ENCODE assay signal across 11 mouse cellular contexts in genomic region chr17:86447101-86447598, GRCm38 (mm10). TPM values are rescaled to one million over a fixed set of nuclear protein-coding genes. Genes with fewer than 3 reads are reported as not detected.
A peak's percentile ranks its signal among the peaks of the same experiment; 100 is the strongest.
DNase-seq lines count a peak whose midpoint lies in the region; TF ChIP-seq lines count a peak whose summit lies in the region.
"Had no signal": no experiment of that assay in that cellular context is flagged by ENCODE, and none has a peak within 500 bp of the region (broad histone marks: within the 10 kb centered on the region; RNA-seq: fewer than 3 reads in every experiment).

No protein-coding gene starts in this region.

- no peak for TF ChIP-seq POLR2A in spleen, adult 2 months (IDR thresholded peaks at IDR 0.05; ENCODE audit: low read depth, low read length)

- peaks cover 30% of the 10 kb centered on the region for H3K4me1 ChIP-seq in spleen, adult 2 months (ENCODE audit: control insufficient read depth, insufficient read depth, insufficient read length)

- TF ChIP-seq CTCF in spleen, adult 2 months (IDR thresholded peaks at IDR 0.05; ENCODE audit: extremely low read depth, insufficient read depth, insufficient read length, insufficient replicate concordance), result no peak

- DNase-seq in adrenal gland, adult 2 months, result peak; percentile 66
- DNase-seq in adrenal gland, postnatal 25 days, result no peak
- peak; percentile 62 to 71 for DNase-seq in spleen, adult 2 months (ENCODE audit: low read depth in 1 of 2, low spot score in 2 of 2)
- DNase-seq in spleen, postnatal 4 days (ENCODE audit: low spot score in 2 of 2), result no peak
- DNase-seq in kidney, postnatal 14 days, result peak; percentile 61
- DNase-seq in thymus, postnatal 36 days, result peak; percentile 27 to 34
- no peak for DNase-seq in embryo, embryonic 10.5 days (ENCODE audit: low spot score)
- no peak for DNase-seq in right cerebral cortex, postnatal 25 days
- DNase-seq: right cerebral cortex, postnatal 14 days had no signal

- peak overlapping the region; percentile 81 for H3K27ac ChIP-seq in spleen, adult 2 months (ENCODE audit: insufficient read depth, low read length)
- H3K27ac ChIP-seq: embryonic facial prominence, embryonic 13.5 days had no signal

- no peak overlapping the region for H3K4me3 ChIP-seq in spleen, adult 2 months (ENCODE audit: extremely low read depth, insufficient read depth, insufficient read length)
- H3K4me3 ChIP-seq: embryonic facial prominence, embryonic 13.5 days had no signal

- no peaks in the 10 kb centered on the region for H3K27me3 ChIP-seq in spleen, adult 2 months (ENCODE audit: control insufficient read depth, insufficient read depth, low read length)
- H3K27me3 ChIP-seq: embryonic facial prominence, embryonic 13.5 days had no signal

- WGBS in spleen, adult 2 months, result 13% methylated on average over 4 of the region's 4 CpGs

- H3K36me3 ChIP-seq in spleen, adult 2 months (ENCODE audit: control insufficient read depth, insufficient read depth, low read length), result no peaks in the 10 kb centered on the region
- H3K36me3 ChIP-seq: embryonic facial prominence, embryonic 13.5 days had no signal

RNA-seq across cellular contexts. Expression of gene Gm10309, which starts 57.9 kb away (rescaled TPM):
- not detected for total RNA-seq in adrenal gland, adult 2 months (2021)
- polyA plus RNA-seq in adrenal gland, adult 2 months (2012; rRNA removed), result 0.19 TPM in 1 of 2 replicates, not detected in the other
- total RNA-seq in adrenal gland, postnatal 25 days (2021), result not detected in 2 replicates
- 0.06 TPM in 2 replicates for polyA plus RNA-seq in spleen, adult 2 months (2012; rRNA removed)
- polyA plus RNA-seq: brain, embryonic 14.5 days had no signal

Comparison
In these comparisons a context has a peak if more than half of its experiments do, and no peak if none do; other contexts are left out.
1. DNase-seq: peak in adrenal gland, adult 2 months (single experiment), spleen, adult 2 months (2 of 2), kidney, postnatal 14 days (single experiment) and thymus, postnatal 36 days (2 of 2); none in adrenal gland, postnatal 25 days (single experiment), spleen, postnatal 4 days (0 of 2), embryo, embryonic 10.5 days (single experiment) and right cerebral cortex, postnatal 25 days (single experiment).